Comparison of ENCODE assay signal across 27 mouse cellular contexts in the genomic region with DNA sequence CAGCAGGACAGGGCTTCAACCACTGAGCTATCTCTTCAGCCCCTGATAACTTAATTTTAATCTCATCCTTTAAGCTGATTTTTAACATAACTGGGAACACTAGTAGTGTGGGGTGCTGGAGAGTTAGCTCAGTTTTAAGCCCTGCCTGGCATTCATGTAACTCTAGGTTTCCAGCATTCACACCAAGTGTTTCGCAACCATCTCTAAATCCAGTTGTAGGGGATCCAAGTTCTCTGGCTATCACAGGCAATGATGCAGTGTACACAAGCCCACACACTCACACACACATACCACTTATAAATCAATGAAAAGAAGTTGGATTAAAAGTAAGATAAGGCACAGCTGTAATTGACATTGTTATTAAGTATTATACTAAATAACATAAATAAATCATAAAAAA. TPM values are rescaled to one million over a fixed set of nuclear protein-coding genes. Genes with fewer than 3 reads are reported as not detected.
A peak's percentile ranks its signal among the peaks of the same experiment; 100 is the strongest.
DNase-seq lines count a peak whose midpoint lies in the region; ATAC-seq and TF ChIP-seq lines count a peak whose summit lies in the region.
"Had no signal": no experiment of that assay in that cellular context is flagged by ENCODE, and none has a peak within 500 bp of the region (broad histone marks: within the 10 kb centered on the region; RNA-seq: fewer than 3 reads in every experiment).

No protein-coding gene starts in this region.

- no peak overlapping the region for H3K4me2 ChIP-seq in lung, postnatal 0 days (replicated peaks; ENCODE audit: low read depth, low read length)
- H3K4me2 ChIP-seq: embryonic facial prominence, embryonic 13.5 days; forebrain, embryonic 13.5 days; heart, embryonic 15.5 days; liver, embryonic 13.5 days; midbrain, embryonic 11.5 days; neural tube, embryonic 15.5 days had no signal

- WGBS in lung, postnatal 0 days: 79% methylated on average over 1 of the region's 1 CpGs

- H3K27me3 ChIP-seq in lung, postnatal 0 days (replicated peaks; ENCODE audit: insufficient read depth, low read length): no peaks in the 10 kb centered on the region
- H3K27me3 ChIP-seq: embryonic facial prominence, embryonic 13.5 days; forebrain, embryonic 13.5 days; heart, embryonic 15.5 days; liver, embryonic 13.5 days; neural tube, embryonic 15.5 days had no signal

- TF ChIP-seq CTCF in lung, postnatal 0 days (IDR thresholded peaks at IDR 0.05): no peak

- no peak for ATAC-seq in lung, postnatal 0 days
- ATAC-seq: forebrain, embryonic 13.5 days; hindbrain, postnatal 0 days; intestine, embryonic 16.5 days had no signal

- peak; percentile 14 to 17 for DNase-seq in heart, adult 9 months (ENCODE audit: low spot score in 2 of 2)
- no peak for DNase-seq in heart, postnatal 10 days
- DNase-seq in lung, postnatal 0 days (ENCODE audit: low spot score): peak; percentile 44
- DNase-seq in lung, postnatal 10 days: no peak
- peak; percentile 64 for DNase-seq in gonadal fat pad, adult 2 months (ENCODE audit: low read depth)
- no peak for DNase-seq in cerebellum, adult 11 months
- no peak for DNase-seq in layer of hippocampus, postnatal 10 days (ENCODE audit: low spot score in 2 of 2)
- DNase-seq: adrenal gland, postnatal 14 days; B cell, adult 2 months; cerebellum, adult 8-10 months; cerebellum, postnatal 36 days; embryo, embryonic 11 days; kidney, adult 9 months; kidney, postnatal 14 days; liver, embryonic 13.5 days; right cerebral cortex, adult 18-20 months; right cerebral cortex, postnatal 4 days had no signal

- H3K4me1 ChIP-seq in lung, postnatal 0 days (ENCODE audit: insufficient read depth, low read depth, low read length): no peaks in the 10 kb centered on the region
- H3K4me1 ChIP-seq: embryonic facial prominence, embryonic 13.5 days; forebrain, embryonic 13.5 days; heart, embryonic 15.5 days; hindbrain, embryonic 10.5 days; limb, embryonic 10.5 days; liver, embryonic 13.5 days; neural tube, embryonic 15.5 days had no signal

- peaks cover 6% of the 10 kb centered on the region; the same call in 1 of the 2 replicates for H3K36me3 ChIP-seq in lung, postnatal 0 days (ENCODE audit: insufficient read depth, low read length)

- no peak overlapping the region for H3K9ac ChIP-seq in lung, postnatal 0 days (replicated peaks; ENCODE audit: low read depth)
- H3K9ac ChIP-seq: embryonic facial prominence, embryonic 13.5 days; forebrain, embryonic 13.5 days; heart, embryonic 15.5 days; liver, embryonic 13.5 days; neural tube, embryonic 15.5 days had no signal

- no peaks in the 10 kb centered on the region for H3K9me3 ChIP-seq in lung, postnatal 0 days (ENCODE audit: low read length)
- H3K9me3 ChIP-seq: embryonic facial prominence, embryonic 13.5 days; forebrain, embryonic 13.5 days; heart, embryonic 15.5 days; hindbrain, embryonic 10.5 days; limb, embryonic 10.5 days; liver, embryonic 13.5 days; neural tube, embryonic 15.5 days had no signal

- TF ChIP-seq EP300 in lung, postnatal 0 days (IDR thresholded peaks at IDR 0.05): no peak

- H3K4me3 ChIP-seq in lung, postnatal 0 days (ENCODE audit: low read depth, low read length): no peak overlapping the region
- H3K4me3 ChIP-seq: embryonic facial prominence, embryonic 13.5 days; erythroblast, embryonic 14.5 days; forebrain, embryonic 13.5 days; heart, embryonic 15.5 days; hindbrain, embryonic 10.5 days; limb, embryonic 10.5 days; liver, embryonic 13.5 days; neural tube, embryonic 15.5 days had no signal

- intact Hi-C loops in heart, postnatal 10 days (cut with DNase I): no loop called here

- no peak overlapping the region for H3K27ac ChIP-seq in lung, postnatal 0 days (ENCODE audit: low read length)
- H3K27ac ChIP-seq: embryonic facial prominence, embryonic 13.5 days; forebrain, embryonic 13.5 days; heart, embryonic 15.5 days; hindbrain, embryonic 10.5 days; hindbrain, postnatal 0 days; limb, embryonic 10.5 days; liver, embryonic 13.5 days; neural tube, embryonic 15.5 days had no signal

RNA-seq across cellular contexts. Expression of a gene that starts 54.7 kb away (rescaled TPM):
- total RNA-seq in heart, postnatal 10 days (2021): 10 to 100 TPM; 26.1 to 30.4 TPM
- 21.0 and 21.3 TPM in 2 replicates for polyA plus RNA-seq in lung, postnatal 0 days (2015; fragmentation: Nextera tagmentation; extraction: Ambion mirVana)
- polyA plus RNA-seq in gonadal fat pad, adult 2 months (2012; rRNA removed): 24.2 and 26.9 TPM in 2 replicates
- total RNA-seq in layer of hippocampus, postnatal 10 days (2021): 100 to 1,000 TPM; 105 to 114 TPM

RNA-seq across cellular contexts. Expression of a gene that starts 54.9 kb away (rescaled TPM):
- 10 to 100 TPM; 24.4 to 25.6 TPM for total RNA-seq in heart, postnatal 10 days (2021)
- 8.9 and 12.5 TPM in 2 replicates for polyA plus RNA-seq in lung, postnatal 0 days (2015; fragmentation: Nextera tagmentation; extraction: Ambion mirVana)
- 12.2 and 30.4 TPM in 2 replicates for polyA plus RNA-seq in gonadal fat pad, adult 2 months (2012; rRNA removed)
- 10 to 100 TPM; 19.5 to 23.8 TPM for total RNA-seq in layer of hippocampus, postnatal 10 days (2021)

Comparison
In these comparisons a context has a peak if more than half of its experiments do, and no peak if none do; other contexts are left out.
1. DNase-seq: peak in heart, adult 9 months (2 of 2), lung, postnatal 0 days (single experiment) and gonadal fat pad, adult 2 months (single experiment); none in heart, postnatal 10 days (0 of 2), lung, postnatal 10 days (single experiment), cerebellum, adult 11 months (single experiment) and layer of hippocampus, postnatal 10 days (0 of 2).